Mouse (Mus musculus) liver, embryonic 14.5 days (tissue): ENCODE data around the gene Dgkz.

Source experiments
- CTCF ChIP-seq: IDR thresholded peaks from 2 replicates; pipeline ENCODE4 v1.5.1; 2016; ENCODE audit warnings: antibody characterized with exemption, low read depth, control low read depth
- EP300 ChIP-seq: IDR thresholded peaks from 2 replicates; pipeline ENCODE4 v1.6.1; 2016; ENCODE audit warnings: antibody characterized with exemption, low read depth

- TF ChIP-seq CTCF (no peak), EP300 (no peak)
Measured at GRCm38 (mm10) chr2:91917096-91917495, 58.6 kb downstream of the Dgkz start.
